Mouse (Mus musculus) gastrocnemius, adult 2 months (tissue): ENCODE measurements at regions not wholly inside any gene's neighbourhood (a gene's known extent, or its start where the extent isn't known, plus 50 kb on each side); places are given as distances from the start of the nearest gene placed in this dataset.

Source experiments
- DNase-seq: peaks from one replicate; pipeline ENCODE4 v3.0.0; 2022
- H3K27ac ChIP-seq: fragments of 200-600 bp; 2 replicates; pipeline ENCODE4 v1.8.1; 2022; ENCODE audit warnings: mild to moderate bottlenecking
- H3K4me3 ChIP-seq: fragments of 200-600 bp; 2 replicates; pipeline ENCODE4 v1.8.1; 2022; ENCODE audit warnings: mild to moderate bottlenecking, moderate library complexity
- CTCF ChIP-seq: fragments of 200-600 bp; IDR thresholded peaks from 2 replicates; pipeline ENCODE4 v1.8.1; 2022; ENCODE audit warnings: antibody characterized with exemption, mild to moderate bottlenecking, moderate library complexity
- intact Hi-C: fragments of 180-260 bp; cut with DNase I; formaldehyde crosslinking; loops from one replicate; pipeline ENCODE4 v1.15.1; 2025

GRCm38 (mm10) chr11:21010867-21011266, 80.2 kb upstream of the Peli1 start:
- no peak for TF ChIP-seq CTCF
- intact Hi-C loops = no loop called here
- no peak for DNase-seq
- Histone ChIP-seq H3K4me3 (no peak overlapping the region), H3K27ac (no peak overlapping the region)

GRCm38 (mm10) chr11:21014250-21014649, 76.8 kb upstream of the Peli1 start:
- intact Hi-C loops = loop anchor here (2.0 kb wide), 1 partner anchor 57 kb away; no protein-coding TSS in a partner anchor
- no peak overlapping the region; the same call in 1 of the 2 replicates for H3K4me3 ChIP-seq
- peak; percentile 41 for DNase-seq
- TF ChIP-seq CTCF = no peak
- peak overlapping the region; percentile 72 for H3K27ac ChIP-seq

- intact Hi-C loops = loop anchor here (2.0 kb wide), 1 partner anchor 59 kb away; no protein-coding TSS in a partner anchor
- H3K4me3 ChIP-seq = no peak overlapping the region
- no peak for TF ChIP-seq CTCF
- H3K27ac ChIP-seq = peak overlapping the region; percentile 72
- DNase-seq = no peak
Measured at GRCm38 (mm10) chr11:21015536-21015935, 75.6 kb upstream of the Peli1 start.

GRCm38 (mm10) chr11:21016133-21016746, 74.9 kb upstream of the Peli1 start:
- no peak for DNase-seq
- TF ChIP-seq CTCF = no peak
- intact Hi-C loops = no loop called here
- Histone ChIP-seq H3K4me3 (no peak overlapping the region), H3K27ac (no peak overlapping the region)

GRCm38 (mm10) chr11:21016791-21017329, 74.2 kb upstream of the Peli1 start:
- no peak for DNase-seq
- no peak for TF ChIP-seq CTCF
- intact Hi-C loops = no loop called here

GRCm38 (mm10) chr11:21019829-21020228, 71.3 kb upstream of the Peli1 start:
- no peak for TF ChIP-seq CTCF
- Histone ChIP-seq H3K27ac (no peak overlapping the region), H3K4me3 (no peak overlapping the region)
- intact Hi-C loops = no loop called here
- no peak for DNase-seq

More at GRCm38 (mm10) chr11:21016791-21017329, 74.2 kb upstream of the Peli1 start:
- H3K27ac ChIP-seq = no peak overlapping the region
- no peak overlapping the region for H3K4me3 ChIP-seq

- no peak for DNase-seq
- H3K27ac ChIP-seq = peak overlapping the region; percentile 68
- TF ChIP-seq CTCF = no peak
- H3K4me3 ChIP-seq = no peak overlapping the region
- intact Hi-C loops = no loop called here
Measured at GRCm38 (mm10) chr11:21024111-21024510, 67.0 kb upstream of the Peli1 start.

GRCm38 (mm10) chr11:21024521-21024920, 66.6 kb upstream of the Peli1 start:
- no peak for TF ChIP-seq CTCF
- intact Hi-C loops = no loop called here
- peak overlapping the region; percentile 31 for H3K27ac ChIP-seq

GRCm38 (mm10) chr11:21027299-21027698, 63.8 kb upstream of the Peli1 start:
- H3K4me3 ChIP-seq = no peak overlapping the region
- H3K27ac ChIP-seq = no peak overlapping the region
- no peak for TF ChIP-seq CTCF
- intact Hi-C loops = no loop called here
- DNase-seq = no peak

More at GRCm38 (mm10) chr11:21024521-21024920, 66.6 kb upstream of the Peli1 start:
- DNase-seq = no peak
- no peak overlapping the region for H3K4me3 ChIP-seq

GRCm38 (mm10) chr11:21030362-21030761, 60.7 kb upstream of the Peli1 start:
- DNase-seq = no peak
- H3K27ac ChIP-seq = no peak overlapping the region
- H3K4me3 ChIP-seq = no peak overlapping the region
- intact Hi-C loops = no loop called here
- no peak for TF ChIP-seq CTCF

GRCm38 (mm10) chr11:21031816-21032215, 59.3 kb upstream of the Peli1 start:
- no peak overlapping the region for H3K4me3 ChIP-seq
- no peak overlapping the region for H3K27ac ChIP-seq
- DNase-seq = no peak
- intact Hi-C loops = no loop called here
- no peak for TF ChIP-seq CTCF

- intact Hi-C loops = no loop called here
- no peak for DNase-seq
- Histone ChIP-seq H3K27ac (peak overlapping the region; percentile 80), H3K4me3 (peak overlapping the region; percentile 61)
- TF ChIP-seq CTCF = no peak
Measured at GRCm38 (mm10) chr11:21033234-21033822, 57.8 kb upstream of the Peli1 start.

- DNase-seq = peak; percentile 57
- intact Hi-C loops = no loop called here
- H3K4me3 ChIP-seq = peak overlapping the region; percentile 61
- H3K27ac ChIP-seq = peak overlapping the region; percentile 80
- no peak for TF ChIP-seq CTCF
Measured at GRCm38 (mm10) chr11:21033823-21034401, 57.2 kb upstream of the Peli1 start.
